In the genomic region with DNA sequence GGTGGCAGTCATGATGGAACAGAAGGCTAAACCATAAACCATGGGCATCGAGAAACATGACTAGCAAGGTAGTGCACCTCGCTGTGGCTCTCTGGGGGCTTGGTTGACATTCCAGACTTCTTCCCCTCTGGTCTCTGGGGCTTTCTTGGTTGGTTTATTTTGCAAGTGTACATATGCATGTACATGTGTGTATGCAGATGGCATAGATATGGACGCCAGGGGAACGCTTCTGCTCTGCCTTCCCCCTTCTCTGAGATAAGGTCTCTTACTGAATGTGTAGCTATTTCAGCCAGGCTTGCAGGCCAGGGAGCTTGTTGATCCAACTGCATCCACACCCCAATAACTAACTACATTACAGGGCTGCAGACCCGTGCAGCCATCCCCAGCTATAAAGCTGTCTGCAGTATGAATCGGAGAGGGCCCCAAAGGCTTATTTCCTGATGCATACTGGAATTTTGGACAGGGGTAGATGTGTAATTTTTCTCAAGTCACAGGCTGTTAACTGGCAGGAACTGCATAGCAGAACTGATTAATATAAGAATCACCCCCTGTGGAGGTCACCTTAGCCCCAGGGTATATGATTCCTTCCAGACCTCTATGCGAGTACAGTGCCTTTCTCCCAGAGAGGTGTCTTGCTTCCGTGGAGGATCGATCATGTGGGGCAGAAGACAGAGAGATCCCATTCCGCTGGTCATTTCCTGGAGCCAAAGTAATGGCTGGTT, we compare ENCODE assay signal across 15 mouse cellular contexts. TPM values are rescaled to one million over a fixed set of nuclear protein-coding genes. Genes with fewer than 3 reads are reported as not detected.
"Had no signal": no experiment of that assay in that cellular context is flagged by ENCODE, and none has a peak within 500 bp of the region (broad histone marks: within the 10 kb centered on the region; RNA-seq: fewer than 3 reads in every experiment).

No protein-coding gene starts in this region.

- H3K27ac ChIP-seq: limb, embryonic 12.5 days; macrophage; neural tube, embryonic 15.5 days had no signal

- H3K4me3 ChIP-seq: limb, embryonic 12.5 days; myocyte; neural tube, embryonic 15.5 days had no signal

- H3K36me3 ChIP-seq: limb, embryonic 12.5 days; neural tube, embryonic 15.5 days had no signal

- H3K9ac ChIP-seq: limb, embryonic 12.5 days; lung, embryonic 14.5 days; neural tube, embryonic 15.5 days had no signal

- H3K4me2 ChIP-seq: limb, embryonic 12.5 days; lung, embryonic 14.5 days; neural tube, embryonic 15.5 days had no signal

- DNase-seq: kidney, adult 11 months; kidney, adult 9 months; kidney, postnatal 25 days; layer of hippocampus, adult 9-11 months; layer of hippocampus, postnatal 36 days; lung, embryonic 14.5 days; lung, postnatal 10 days; midbrain, embryonic 14.5 days; right cerebral cortex, adult 18-20 months; right cerebral cortex, postnatal 25 days; thymus, postnatal 4 days had no signal

- H3K27me3 ChIP-seq: limb, embryonic 12.5 days; neural tube, embryonic 15.5 days had no signal

- H3K9me3 ChIP-seq: limb, embryonic 12.5 days; neural tube, embryonic 15.5 days had no signal

RNA-seq across cellular contexts. Expression of gene St6galnac3, which starts 53.9 kb away (rescaled TPM):
- polyA plus RNA-seq: myocyte had no signal
